Mouse (Mus musculus): ENCODE results near the gene Atp11a. TPM values are rescaled to one million over a fixed set of nuclear protein-coding genes. Genes with fewer than 3 reads are reported as not detected.
A peak's percentile ranks its signal among the peaks of the same experiment; 100 is the strongest.

The Atp11a gene
- polyA plus RNA-seq, 1 experiment from 2014 or later: 16.5 TPM

DNA sequence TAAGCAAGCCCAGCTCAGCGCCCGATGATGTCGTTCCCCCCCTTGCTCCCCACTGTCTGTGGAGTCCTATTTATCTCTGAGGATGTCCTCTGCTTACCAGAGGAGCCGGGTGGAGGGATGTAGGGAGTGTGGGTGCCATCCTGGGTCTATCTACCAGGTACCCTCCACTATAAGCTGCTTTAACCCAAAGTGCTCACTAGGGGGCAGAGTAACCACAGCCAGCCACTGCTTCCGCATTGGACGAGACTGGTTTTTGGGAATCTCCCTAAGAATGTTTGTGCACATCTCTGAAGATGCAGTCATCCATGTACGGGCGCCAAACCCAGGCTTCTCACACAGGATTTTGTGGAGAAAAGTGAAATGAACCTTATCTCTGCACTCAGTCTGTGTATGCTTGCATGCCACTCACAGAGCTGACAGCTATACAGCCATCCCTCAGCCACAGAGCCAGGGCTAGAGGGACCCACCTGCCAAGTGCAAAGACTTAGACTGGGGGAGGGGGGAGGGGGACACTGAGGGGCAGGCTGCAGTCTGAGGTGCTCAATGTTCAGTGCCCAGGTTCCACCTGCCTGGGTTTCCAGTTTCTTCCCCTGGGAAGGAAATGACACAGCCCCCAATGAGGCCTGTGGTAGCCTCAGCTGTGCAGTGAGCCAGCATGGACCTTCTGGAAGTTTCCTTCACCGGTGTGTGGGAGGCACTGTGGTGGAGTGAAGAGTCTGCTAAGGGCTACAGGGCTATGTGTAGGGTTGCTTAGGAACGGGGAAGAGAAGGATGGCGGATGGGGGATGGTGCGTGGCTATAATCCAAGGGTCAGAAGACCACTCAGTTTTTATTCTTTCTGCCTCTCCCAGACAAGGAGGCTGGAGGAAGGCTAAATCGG lies 139.9 kb downstream of the Atp11a start:
- peaks cover 3% of the 10 kb centered on the region; the same call in 1 of the 2 replicates for H3K36me3 ChIP-seq (ENCODE audit: control insufficient read depth, insufficient read depth)
- no peak overlapping the region; the same call in 1 of the 2 replicates for H3K9ac ChIP-seq (replicated peaks; ENCODE audit: low read depth, low read length)
- H3K4me1 ChIP-seq (replicated peaks; ENCODE audit: control insufficient read depth, insufficient read depth, low read length): peaks cover 3% of the 10 kb centered on the region; the same call in 1 of the 2 replicates
- H3K4me2 ChIP-seq (ENCODE audit: low read length): no peak overlapping the region
- H3K27ac ChIP-seq (ENCODE audit: low read length): no peak overlapping the region
- ATAC-seq: peak; percentile 80
- H3K27me3 ChIP-seq (replicated peaks; ENCODE audit: control insufficient read depth, insufficient read depth, low read length): no peaks in the 10 kb centered on the region
- WGBS: 52% methylated on average over 13 of the region's 13 CpGs
- no peaks in the 10 kb centered on the region for H3K9me3 ChIP-seq (ENCODE audit: control insufficient read depth, low read length)
- H3K4me3 ChIP-seq (replicated peaks; ENCODE audit: low read length): no peak overlapping the region

DNA sequence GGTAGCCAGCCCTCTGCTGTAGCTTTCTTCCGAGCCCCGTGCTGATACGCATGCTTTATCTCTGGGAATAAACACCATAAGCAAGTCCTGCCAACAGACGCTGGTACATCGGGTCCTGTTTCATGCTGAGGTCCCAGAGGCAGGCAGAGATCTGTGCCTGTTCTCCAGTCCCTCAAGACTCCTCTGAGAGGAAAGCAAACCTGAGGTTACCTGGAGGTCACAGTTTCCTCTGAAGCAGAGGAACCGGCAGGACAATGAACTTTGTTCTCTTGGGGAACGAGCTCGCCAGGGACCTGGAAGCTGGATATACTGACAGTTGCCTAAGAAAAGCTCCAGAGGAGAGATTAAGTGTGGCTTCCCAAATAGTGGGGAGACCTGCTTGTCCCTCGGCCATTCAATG lies 141.0 kb downstream of the Atp11a start:
- WGBS: 78% methylated on average over 9 of the region's 9 CpGs
- Histone ChIP-seq H3K4me3 (replicated peaks; ENCODE audit: low read length) (no peak overlapping the region), H3K27me3 (replicated peaks; ENCODE audit: control insufficient read depth, insufficient read depth, low read length) (no peaks in the 10 kb centered on the region), H3K36me3 (ENCODE audit: control insufficient read depth, insufficient read depth) (no peaks in the 10 kb centered on the region), H3K9ac (replicated peaks; ENCODE audit: low read depth, low read length) (no peak overlapping the region), H3K4me2 (ENCODE audit: low read length) (no peak overlapping the region), H3K27ac (ENCODE audit: low read length) (no peak overlapping the region), H3K9me3 (ENCODE audit: control insufficient read depth, low read length) (no peaks in the 10 kb centered on the region), H3K4me1 (replicated peaks; ENCODE audit: control insufficient read depth, insufficient read depth, low read length) (peaks cover 3% of the 10 kb centered on the region; the same call in 1 of the 2 replicates)
- no peak for ATAC-seq

DNA sequence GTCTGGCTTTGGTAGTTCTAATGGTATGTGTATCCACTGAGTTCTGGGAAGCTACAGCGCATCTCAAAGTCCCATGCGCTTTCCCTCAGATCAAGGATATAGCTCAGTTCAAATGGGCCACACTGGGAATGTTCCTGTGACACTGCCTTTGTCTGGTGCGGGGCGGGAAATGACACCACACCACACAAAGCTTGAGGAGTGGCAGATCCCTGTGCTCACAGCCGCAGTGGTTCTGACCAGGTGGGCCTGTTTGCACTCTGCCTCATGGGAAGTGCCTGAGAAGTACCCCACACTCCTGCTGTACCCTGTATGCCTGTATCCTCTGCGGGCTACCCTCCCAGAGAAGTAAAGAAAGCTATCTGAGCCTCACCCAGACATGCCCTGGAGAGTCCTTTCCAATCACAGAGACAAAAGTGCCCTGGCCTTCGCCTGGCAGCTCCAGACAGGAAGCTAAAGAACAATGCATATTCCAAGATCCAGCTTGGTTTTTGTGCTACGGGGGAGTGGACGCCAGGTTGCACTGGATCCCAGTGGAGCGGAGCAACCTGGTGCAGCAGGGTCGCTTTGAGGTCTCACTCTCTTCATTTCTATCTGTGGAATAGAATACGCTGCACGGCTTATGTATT lies 147.1 kb downstream of the Atp11a start:
- H3K4me2 ChIP-seq (ENCODE audit: low read length): no peak overlapping the region
- H3K9ac ChIP-seq (replicated peaks; ENCODE audit: low read depth, low read length): no peak overlapping the region
- 0 out of 2 replicates have a peak, but pooled peaks cover 2% of the 10 kb centered on the region for H3K4me1 ChIP-seq (replicated peaks; ENCODE audit: control insufficient read depth, insufficient read depth, low read length)
- WGBS: 91% methylated on average over 13 of the region's 13 CpGs
- no peaks in the 10 kb centered on the region for H3K9me3 ChIP-seq (ENCODE audit: control insufficient read depth, low read length)
- no peak overlapping the region for H3K27ac ChIP-seq (ENCODE audit: low read length)
- H3K27me3 ChIP-seq (replicated peaks; ENCODE audit: control insufficient read depth, insufficient read depth, low read length): no peaks in the 10 kb centered on the region
- H3K36me3 ChIP-seq (ENCODE audit: control insufficient read depth, insufficient read depth): no peaks in the 10 kb centered on the region
- no peak for ATAC-seq
- no peak overlapping the region for H3K4me3 ChIP-seq (replicated peaks; ENCODE audit: low read length)

DNA sequence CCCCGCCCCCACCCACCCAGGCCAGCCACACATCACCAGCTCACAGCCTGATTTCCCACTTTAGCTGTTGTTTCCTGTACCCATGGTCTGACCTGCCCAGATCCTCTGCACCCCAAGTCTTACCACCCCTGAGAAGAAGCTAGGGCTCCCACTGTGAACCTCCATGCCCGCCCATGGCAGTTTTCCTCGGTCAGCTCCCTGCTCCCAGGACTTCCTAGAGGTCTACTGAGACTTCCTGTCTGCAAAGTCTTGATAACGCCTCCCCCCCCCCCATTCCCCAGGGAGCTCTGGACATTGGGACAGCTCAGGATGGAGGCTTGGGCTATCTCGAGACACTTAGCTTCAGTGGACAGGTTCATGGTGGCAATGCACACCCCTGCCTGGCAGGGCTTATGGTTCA lies 148.3 kb downstream of the Atp11a start:
- ATAC-seq: no peak
- no peak overlapping the region for H3K4me2 ChIP-seq (ENCODE audit: low read length)
- 97% methylated on average over 5 of the region's 5 CpGs for WGBS

DNA sequence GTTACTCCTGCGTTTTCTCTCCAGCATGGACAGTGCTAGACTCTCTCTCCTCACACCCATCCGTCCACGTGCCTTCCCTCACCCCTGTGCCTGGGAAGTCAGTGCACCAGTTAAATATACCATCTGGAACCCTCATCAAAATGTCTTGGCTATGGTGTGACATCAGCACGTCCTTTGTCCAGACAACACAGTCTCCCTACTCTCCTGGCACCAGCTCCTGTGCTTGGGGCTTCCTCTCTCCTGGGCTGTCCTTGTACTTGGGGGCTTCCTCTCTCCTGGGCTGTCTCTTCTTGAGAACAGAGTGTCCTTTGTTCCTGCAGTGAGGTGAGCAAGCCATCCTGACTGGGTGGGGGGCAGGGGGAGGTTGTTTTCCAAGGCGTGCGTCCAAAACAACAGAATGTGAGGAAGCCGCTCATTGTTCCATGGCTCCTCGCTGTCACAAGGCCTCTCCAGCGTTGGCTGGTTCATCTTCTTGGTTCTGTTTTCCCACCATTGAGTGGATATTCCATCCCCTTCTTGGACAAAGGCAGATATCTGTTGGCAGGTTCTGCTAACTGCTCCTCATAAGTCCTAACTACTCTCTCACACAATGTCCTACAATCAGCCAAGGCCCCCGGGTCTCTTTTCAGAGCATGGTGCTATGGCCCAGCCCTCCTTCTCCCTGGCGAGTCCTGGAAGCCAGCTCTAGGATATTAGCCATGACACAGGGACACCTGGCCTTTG lies 148.9 kb downstream of the Atp11a start:
- Histone ChIP-seq H3K27ac (ENCODE audit: low read length) (no peak overlapping the region), H3K27me3 (replicated peaks; ENCODE audit: control insufficient read depth, insufficient read depth, low read length) (no peaks in the 10 kb centered on the region), H3K4me3 (replicated peaks; ENCODE audit: low read length) (no peak overlapping the region), H3K4me2 (ENCODE audit: low read length) (no peak overlapping the region), H3K4me1 (replicated peaks; ENCODE audit: control insufficient read depth, insufficient read depth, low read length) (0 out of 2 replicates have a peak, but pooled peaks cover 2% of the 10 kb centered on the region), H3K9me3 (ENCODE audit: control insufficient read depth, low read length) (no peaks in the 10 kb centered on the region), H3K9ac (replicated peaks; ENCODE audit: low read depth, low read length) (no peak overlapping the region), H3K36me3 (ENCODE audit: control insufficient read depth, insufficient read depth) (no peaks in the 10 kb centered on the region)
- WGBS: 78% methylated on average over 11 of the region's 11 CpGs
- no peak for ATAC-seq

More for the DNA sequence above, 148.3 kb downstream of the Atp11a start:
- Histone ChIP-seq H3K4me3 (replicated peaks; ENCODE audit: low read length) (no peak overlapping the region), H3K9ac (replicated peaks; ENCODE audit: low read depth, low read length) (no peak overlapping the region), H3K9me3 (ENCODE audit: control insufficient read depth, low read length) (no peaks in the 10 kb centered on the region), H3K36me3 (ENCODE audit: control insufficient read depth, insufficient read depth) (no peaks in the 10 kb centered on the region), H3K4me1 (replicated peaks; ENCODE audit: control insufficient read depth, insufficient read depth, low read length) (0 out of 2 replicates have a peak, but pooled peaks cover 2% of the 10 kb centered on the region), H3K27ac (ENCODE audit: low read length) (no peak overlapping the region), H3K27me3 (replicated peaks; ENCODE audit: control insufficient read depth, insufficient read depth, low read length) (no peaks in the 10 kb centered on the region)

DNA sequence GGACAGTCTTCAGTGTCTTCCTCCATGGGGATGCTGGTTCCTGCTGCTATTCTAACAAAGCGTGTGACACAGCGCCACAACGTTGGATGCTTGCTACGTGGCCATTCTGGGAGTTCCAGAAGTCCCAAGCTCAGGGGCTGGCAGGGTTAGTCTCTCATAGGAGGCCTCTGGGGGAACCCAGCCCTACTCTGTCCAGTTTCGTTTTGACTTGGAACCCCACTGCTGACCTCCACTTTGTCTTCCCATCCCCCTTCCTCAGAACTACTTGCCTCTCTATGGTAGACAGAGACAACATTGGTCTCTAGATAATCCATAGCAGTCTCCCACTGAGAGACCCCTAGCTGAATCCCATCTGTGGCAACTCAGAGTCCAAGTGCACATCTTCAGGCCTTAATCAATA lies 149.8 kb downstream of the Atp11a start:
- WGBS: 66% methylated on average over 5 of the region's 5 CpGs
- Histone ChIP-seq H3K36me3 (ENCODE audit: control insufficient read depth, insufficient read depth) (no peaks in the 10 kb centered on the region), H3K9me3 (ENCODE audit: control insufficient read depth, low read length) (no peaks in the 10 kb centered on the region), H3K4me2 (ENCODE audit: low read length) (no peak overlapping the region), H3K4me1 (replicated peaks; ENCODE audit: control insufficient read depth, insufficient read depth, low read length) (0 out of 2 replicates have a peak, but pooled peaks cover 2% of the 10 kb centered on the region), H3K9ac (replicated peaks; ENCODE audit: low read depth, low read length) (no peak overlapping the region), H3K27ac (ENCODE audit: low read length) (no peak overlapping the region), H3K4me3 (replicated peaks; ENCODE audit: low read length) (no peak overlapping the region), H3K27me3 (replicated peaks; ENCODE audit: control insufficient read depth, insufficient read depth, low read length) (no peaks in the 10 kb centered on the region)
- ATAC-seq: no peak

DNA sequence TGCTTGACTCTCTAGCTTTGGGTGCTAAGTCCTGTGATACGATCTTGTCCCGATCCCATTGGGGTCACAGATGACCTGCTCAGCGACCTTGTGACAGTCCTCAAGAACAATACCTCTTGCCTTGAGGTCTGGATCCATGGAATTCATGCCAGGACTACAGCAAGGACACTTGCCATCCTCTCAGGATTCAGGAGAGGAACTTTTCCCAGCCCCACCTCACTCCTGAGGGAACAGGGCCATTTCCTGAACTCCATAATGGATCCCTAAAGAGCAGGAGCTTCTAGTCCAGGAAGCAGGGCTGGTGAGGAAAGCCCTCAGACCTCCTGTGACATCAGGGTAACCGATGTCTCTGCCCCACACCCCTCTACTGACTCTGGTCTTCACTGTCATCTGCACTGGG lies 150.9 kb downstream of the Atp11a start:
- 90% methylated on average over 4 of the region's 4 CpGs for WGBS
- Histone ChIP-seq H3K4me1 (replicated peaks; ENCODE audit: control insufficient read depth, insufficient read depth, low read length) (0 out of 2 replicates have a peak, but pooled peaks cover 2% of the 10 kb centered on the region), H3K4me3 (replicated peaks; ENCODE audit: low read length) (no peak overlapping the region), H3K36me3 (ENCODE audit: control insufficient read depth, insufficient read depth) (no peaks in the 10 kb centered on the region), H3K27me3 (replicated peaks; ENCODE audit: control insufficient read depth, insufficient read depth, low read length) (no peaks in the 10 kb centered on the region), H3K9ac (replicated peaks; ENCODE audit: low read depth, low read length) (no peak overlapping the region), H3K27ac (ENCODE audit: low read length) (no peak overlapping the region), H3K9me3 (ENCODE audit: control insufficient read depth, low read length) (no peaks in the 10 kb centered on the region), H3K4me2 (ENCODE audit: low read length) (no peak overlapping the region)
- no peak for ATAC-seq

DNA sequence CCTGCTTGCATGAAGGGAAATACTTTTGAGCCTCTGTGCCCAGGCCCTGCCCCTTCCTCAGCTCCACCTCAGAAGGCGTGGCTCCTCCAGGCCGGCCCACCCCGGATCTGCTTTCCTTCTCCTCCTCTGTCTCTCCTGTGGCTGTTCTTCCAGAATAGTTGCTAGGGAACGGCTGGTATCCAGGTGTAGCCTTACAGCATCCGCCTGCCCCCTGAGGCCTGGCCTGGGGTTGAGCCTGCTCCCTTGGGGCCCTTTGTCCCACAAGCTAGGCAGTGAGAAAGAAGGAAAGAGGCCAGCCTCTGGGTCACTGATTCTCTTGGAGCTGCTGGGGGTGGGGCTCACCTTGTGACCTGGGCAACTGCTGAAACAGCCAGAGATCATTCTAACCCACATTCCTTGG lies 155.2 kb downstream of the Atp11a start:
- H3K4me2 ChIP-seq (ENCODE audit: low read length): no peak overlapping the region
- H3K9me3 ChIP-seq (ENCODE audit: control insufficient read depth, low read length): no peaks in the 10 kb centered on the region
- peaks cover 13% of the 10 kb centered on the region for H3K4me1 ChIP-seq (replicated peaks; ENCODE audit: control insufficient read depth, insufficient read depth, low read length)
- ATAC-seq: no peak
- no peak overlapping the region for H3K9ac ChIP-seq (replicated peaks; ENCODE audit: low read depth, low read length)
- H3K27me3 ChIP-seq (replicated peaks; ENCODE audit: control insufficient read depth, insufficient read depth, low read length): no peaks in the 10 kb centered on the region
- 9% methylated on average over 5 of the region's 5 CpGs for WGBS
- H3K27ac ChIP-seq (ENCODE audit: low read length): no peak overlapping the region
- no peaks in the 10 kb centered on the region for H3K36me3 ChIP-seq (ENCODE audit: control insufficient read depth, insufficient read depth)
- no peak overlapping the region for H3K4me3 ChIP-seq (replicated peaks; ENCODE audit: low read length)
